8 mouse cellular contexts compared by ENCODE assay signal in genomic region chr3:104674329-104675220, GRCm38 (mm10). TPM values are rescaled to one million over a fixed set of nuclear protein-coding genes. Genes with fewer than 3 reads are reported as not detected.
DNase-seq lines count a peak whose midpoint lies in the region; ATAC-seq lines count a peak whose summit lies in the region.

No protein-coding gene starts in this region.

- H3K4me2 ChIP-seq in embryonic facial prominence, embryonic 15.5 days (replicated peaks): peak overlapping the region; percentile 84
- H3K4me2 ChIP-seq in hindbrain, embryonic 11.5 days (replicated peaks; ENCODE audit: low read depth, low read length): peak overlapping the region; percentile 59
- peak overlapping the region; percentile 83 for H3K4me2 ChIP-seq in limb, embryonic 15.5 days
- peak overlapping the region; percentile 70 for H3K4me2 ChIP-seq in neural tube, embryonic 13.5 days

- no peak for ATAC-seq in embryonic facial prominence, embryonic 15.5 days (ENCODE audit: insufficient number of reproducible peaks, low FRiP score, low TSS enrichment, low read depth)
- peak; percentile 20; the same call in 1 of the 2 replicates for ATAC-seq in hindbrain, embryonic 11.5 days (ENCODE audit: low FRiP score)
- no peak for ATAC-seq in limb, embryonic 15.5 days (ENCODE audit: insufficient number of reproducible peaks, low FRiP score, low TSS enrichment, low read depth)
- peak; percentile 29; the same call in 1 of the 2 replicates for ATAC-seq in neural tube, embryonic 13.5 days (ENCODE audit: low read depth)

- no peaks in the 10 kb centered on the region for H3K27me3 ChIP-seq in embryonic facial prominence, embryonic 15.5 days
- H3K27me3 ChIP-seq in hindbrain, embryonic 11.5 days (ENCODE audit: control insufficient read depth, insufficient read depth, low read length): no peaks in the 10 kb centered on the region
- H3K27me3 ChIP-seq in limb, embryonic 15.5 days: no peaks in the 10 kb centered on the region
- no peaks in the 10 kb centered on the region for H3K27me3 ChIP-seq in neural tube, embryonic 13.5 days

- H3K9me3 ChIP-seq in embryonic facial prominence, embryonic 15.5 days (replicated peaks): no peaks in the 10 kb centered on the region
- no peaks in the 10 kb centered on the region for H3K9me3 ChIP-seq in hindbrain, embryonic 11.5 days (ENCODE audit: control insufficient read depth, low read length)
- no peaks in the 10 kb centered on the region for H3K9me3 ChIP-seq in limb, embryonic 15.5 days
- no peaks in the 10 kb centered on the region for H3K9me3 ChIP-seq in neural tube, embryonic 13.5 days

- 0 out of 2 replicates have a peak overlapping the region, but pooled peaks have one; percentile 21 for H3K9ac ChIP-seq in embryonic facial prominence, embryonic 15.5 days
- H3K9ac ChIP-seq in hindbrain, embryonic 11.5 days (ENCODE audit: low read depth, low read length): peak overlapping the region; percentile 57; the same call in 1 of the 2 replicates
- H3K9ac ChIP-seq in limb, embryonic 15.5 days: no peak overlapping the region
- H3K9ac ChIP-seq in neural tube, embryonic 13.5 days: peak overlapping the region; percentile 71

- H3K27ac ChIP-seq in embryonic facial prominence, embryonic 15.5 days (replicated peaks): no peak overlapping the region
- no peak overlapping the region for H3K27ac ChIP-seq in hindbrain, embryonic 11.5 days (ENCODE audit: low read depth, low read length)
- H3K27ac ChIP-seq in limb, embryonic 15.5 days: no peak overlapping the region
- H3K27ac ChIP-seq in neural tube, embryonic 13.5 days (replicated peaks): 0 out of 2 replicates have a peak overlapping the region, but pooled peaks have one; percentile 34

- WGBS in embryonic facial prominence, embryonic 15.5 days: 19% methylated on average over 14 of the region's 14 CpGs
- WGBS in hindbrain, embryonic 11.5 days: 29% methylated on average over 14 of the region's 14 CpGs
- WGBS in limb, embryonic 15.5 days: 20% methylated on average over 14 of the region's 14 CpGs
- WGBS in neural tube, embryonic 13.5 days: 16% methylated on average over 14 of the region's 14 CpGs

- H3K4me1 ChIP-seq in embryonic facial prominence, embryonic 15.5 days: peaks cover 39% of the 10 kb centered on the region
- H3K4me1 ChIP-seq in hindbrain, embryonic 11.5 days (replicated peaks; ENCODE audit: control insufficient read depth, insufficient read depth, low read length): no peaks in the 10 kb centered on the region; the same call in 1 of the 2 replicates
- peaks cover 35% of the 10 kb centered on the region for H3K4me1 ChIP-seq in limb, embryonic 15.5 days
- peaks cover 35% of the 10 kb centered on the region for H3K4me1 ChIP-seq in neural tube, embryonic 13.5 days (replicated peaks)

- no peaks in the 10 kb centered on the region for H3K36me3 ChIP-seq in embryonic facial prominence, embryonic 15.5 days
- no peaks in the 10 kb centered on the region for H3K36me3 ChIP-seq in hindbrain, embryonic 11.5 days (ENCODE audit: control insufficient read depth, insufficient read depth, low read length)
- no peaks in the 10 kb centered on the region for H3K36me3 ChIP-seq in limb, embryonic 15.5 days
- no peaks in the 10 kb centered on the region for H3K36me3 ChIP-seq in neural tube, embryonic 13.5 days

- peak; percentile 26 to 37 for DNase-seq in urinary bladder, postnatal 36 days (ENCODE audit: low spot score in 2 of 2)
- DNase-seq in urinary bladder, postnatal 10 days (ENCODE audit: low spot score): no peak
- DNase-seq in hindbrain, embryonic 11.5 days (ENCODE audit: low spot score): peak; percentile 18
- DNase-seq in frontal cortex, postnatal 10 days (ENCODE audit: low spot score in 2 of 2): no peak
- DNase-seq in urinary bladder, postnatal 25 days (ENCODE audit: low spot score): no peak

- peak overlapping the region; percentile 46 for H3K4me3 ChIP-seq in embryonic facial prominence, embryonic 15.5 days (replicated peaks)
- peak overlapping the region; percentile 27 for H3K4me3 ChIP-seq in hindbrain, embryonic 11.5 days (ENCODE audit: low read depth, low read length)
- H3K4me3 ChIP-seq in limb, embryonic 15.5 days: peak overlapping the region; percentile 44
- H3K4me3 ChIP-seq in neural tube, embryonic 13.5 days: peak overlapping the region; percentile 39

RNA-seq across cellular contexts. Expression of gene Slc16a1, which starts 36.1 kb away (rescaled TPM):
- polyA plus RNA-seq in embryonic facial prominence, embryonic 15.5 days (2015; fragmentation: Nextera tagmentation; extraction: Ambion mirVana): 29.3 and 31.0 TPM in 2 replicates
- 31.7 and 33.4 TPM in 2 replicates for polyA plus RNA-seq in hindbrain, embryonic 11.5 days (2014; fragmentation: Nextera tagmentation; extraction: Ambion mirVana)
- 43.7 and 45.6 TPM in 2 replicates for polyA plus RNA-seq in limb, embryonic 15.5 days (2015; fragmentation: Nextera tagmentation; extraction: Ambion mirVana)
- polyA plus RNA-seq in neural tube, embryonic 13.5 days (2015; fragmentation: Nextera tagmentation; extraction: Ambion mirVana): 8.3 and 9.8 TPM in 2 replicates

Comparison
In these comparisons a context has a peak if more than half of its experiments do, and no peak if none do; other contexts are left out.
1. DNase-seq: peak in urinary bladder, postnatal 36 days (2 of 2) and hindbrain, embryonic 11.5 days (single experiment); none in urinary bladder, postnatal 10 days (single experiment), frontal cortex, postnatal 10 days (0 of 2) and urinary bladder, postnatal 25 days (single experiment).
2. ATAC-seq: peak in hindbrain, embryonic 11.5 days (single experiment) and neural tube, embryonic 13.5 days (single experiment); none in embryonic facial prominence, embryonic 15.5 days (single experiment) and limb, embryonic 15.5 days (single experiment).
3. Peak in every context shown above with its lines, with median percentiles within 50 percentile points of each other: H3K4me2 ChIP-seq and H3K4me3 ChIP-seq.